Mouse (Mus musculus) ES-Bruce4 (cell line): Measurements from ENCODE around the gene Ttbk2. TPM values are rescaled to one million over a fixed set of nuclear protein-coding genes. Genes with fewer than 3 reads are reported as not detected.
A peak's percentile ranks its signal among the peaks of the same experiment; 100 is the strongest.

Experiments used
- H3K27ac ChIP-seq: 2 replicates; pipeline ENCODE4 v1.5.1; 2012; ENCODE audit warnings: low read length, inconsistent platforms; ENCODE audit not compliant: insufficient read depth
- H3K27me3 ChIP-seq: 2 replicates; pipeline ENCODE4 v1.6.1; 2012; ENCODE audit warnings: mild to moderate bottlenecking, low read length, inconsistent platforms; ENCODE audit not compliant: control insufficient read depth, poor library complexity, insufficient read depth, severe bottlenecking
- H3K36me3 ChIP-seq: 2 replicates; pipeline ENCODE4 v1.6.1; 2012; ENCODE audit warnings: inconsistent platforms, mild to moderate bottlenecking, low read length, moderate library complexity; ENCODE audit not compliant: control insufficient read depth, poor library complexity, insufficient read depth, severe bottlenecking
- H3K4me1 ChIP-seq: one replicate; pipeline ENCODE4 v1.8.1; 2011; ENCODE audit warnings: low read length; ENCODE audit not compliant: control insufficient read depth, insufficient read depth
- H3K4me3 ChIP-seq: 2 replicates; pipeline ENCODE4 v1.5.1; 2011; ENCODE audit warnings: low read depth, mild to moderate bottlenecking, low read length
- H3K9ac ChIP-seq: 2 replicates; pipeline ENCODE4 v1.6.1; 2012; ENCODE audit warnings: low read depth, mild to moderate bottlenecking, inconsistent platforms; ENCODE audit not compliant: poor library complexity, severe bottlenecking
- H3K9me3 ChIP-seq: replicated peaks from 2 replicates; pipeline ENCODE4 v1.6.1; 2012; ENCODE audit warnings: mild to moderate bottlenecking, low read length, inconsistent platforms; ENCODE audit not compliant: control insufficient read depth, poor library complexity, insufficient read depth, severe bottlenecking
- CTCF ChIP-seq: IDR thresholded peaks from one replicate; pipeline ENCODE4 v1.8.1; 2011; ENCODE audit warnings: low read depth, low read length
- EP300 ChIP-seq: IDR thresholded peaks from 2 replicates; pipeline ENCODE4 v1.6.1; 2011; ENCODE audit warnings: low read depth, low read length; ENCODE audit not compliant: insufficient read depth
- POLR2A ChIP-seq: IDR thresholded peaks from one replicate; pipeline ENCODE4 v1.8.1; 2011; ENCODE audit warnings: low read length; ENCODE audit not compliant: insufficient read depth
- polyA plus RNA-seq: library from polyadenylated mRNA; stranded (reverse); fragments of >200 nt; gene quantifications from 2 replicates; pipeline ENCODE4 v1.2.4, GENCODE M21; 2011; ENCODE audit warnings: low read depth; ENCODE audit not compliant: missing spikeins, insufficient read depth, insufficient read length

The Ttbk2 gene
- polyA plus RNA-seq, 1 experiment: 13.0 TPM

DNA sequence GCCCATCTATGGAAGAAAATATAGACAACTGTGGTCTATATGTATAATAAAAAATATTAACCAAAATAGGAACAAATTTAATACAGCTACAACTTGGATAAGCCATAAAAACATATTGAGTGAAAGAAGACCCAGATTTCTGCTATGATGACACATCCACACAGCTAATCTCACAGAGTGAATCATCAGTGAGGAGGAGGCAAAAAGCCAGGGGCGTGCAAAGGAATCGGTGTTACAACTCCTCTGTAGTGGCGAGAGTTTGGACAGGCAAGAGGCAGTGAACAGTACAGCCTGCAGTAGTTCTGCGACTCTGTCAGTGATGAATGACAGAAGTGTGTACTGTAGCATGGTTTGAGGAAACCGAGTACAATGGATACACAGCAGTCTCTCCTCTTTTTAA, 16.9 kb upstream of the Ttbk2 start:
- TF ChIP-seq CTCF (no peak), EP300 (no peak), POLR2A (no peak)
- Histone ChIP-seq H3K4me1 (no peaks in the 10 kb centered on the region), H3K36me3 (peaks cover 4% of the 10 kb centered on the region), H3K9ac (no peak overlapping the region), H3K27me3 (no peaks in the 10 kb centered on the region), H3K4me3 (no peak overlapping the region), H3K9me3 (0 out of 2 replicates have a peak, but pooled peaks cover 2% of the 10 kb centered on the region), H3K27ac (no peak overlapping the region)

DNA sequence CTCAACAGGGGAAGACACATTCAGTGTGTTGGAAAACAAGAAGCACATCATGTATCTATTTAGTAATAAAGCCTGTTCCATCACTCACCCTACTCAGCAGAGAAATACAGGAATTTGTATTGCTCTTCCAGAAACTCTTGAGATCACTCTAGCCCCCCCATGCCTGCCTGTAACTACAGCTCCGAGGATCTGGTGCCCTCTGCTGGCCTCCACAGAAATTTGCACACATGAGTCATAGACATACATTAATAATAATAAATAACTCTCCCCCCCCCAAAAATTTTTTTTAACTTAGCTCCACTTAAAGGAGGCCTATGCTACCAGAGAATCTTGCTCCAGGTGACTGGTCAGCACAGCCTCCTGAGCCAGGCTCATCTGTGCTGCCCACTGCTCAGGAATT, 16.2 kb upstream of the Ttbk2 start:
- H3K27me3 ChIP-seq: no peaks in the 10 kb centered on the region
- TF ChIP-seq POLR2A (no peak), CTCF (peak; percentile 61)
- 0 out of 2 replicates have a peak, but pooled peaks cover 2% of the 10 kb centered on the region for H3K9me3 ChIP-seq
- no peak overlapping the region for H3K9ac ChIP-seq
- no peaks in the 10 kb centered on the region for H3K4me1 ChIP-seq
- no peak overlapping the region for H3K4me3 ChIP-seq
- H3K36me3 ChIP-seq: peaks cover 4% of the 10 kb centered on the region
- H3K27ac ChIP-seq: no peak overlapping the region

DNA sequence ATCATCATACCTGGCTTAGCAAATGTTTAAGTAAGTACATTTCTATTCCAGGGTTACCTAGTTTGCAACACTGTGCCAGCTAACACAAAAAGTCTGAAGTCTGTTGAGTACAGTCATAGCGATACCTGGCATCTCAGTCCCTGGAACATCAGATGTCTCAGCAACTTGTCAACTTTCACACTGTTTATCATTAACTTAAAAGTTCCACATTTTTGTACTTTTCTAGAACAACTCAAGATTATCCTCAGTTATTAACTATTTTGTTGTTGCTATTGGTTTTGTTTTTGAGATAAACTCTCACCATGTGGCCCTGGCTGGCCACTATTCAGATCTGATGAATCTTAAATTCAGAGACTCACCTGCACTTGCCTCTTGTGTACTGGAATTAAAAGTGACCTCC, 13.0 kb upstream of the Ttbk2 start:
- Histone ChIP-seq H3K4me1 (no peaks in the 10 kb centered on the region), H3K4me3 (no peak overlapping the region), H3K9me3 (0 out of 2 replicates have a peak, but pooled peaks cover 2% of the 10 kb centered on the region), H3K27ac (no peak overlapping the region), H3K27me3 (no peaks in the 10 kb centered on the region), H3K9ac (no peak overlapping the region), H3K36me3 (peaks cover 4% of the 10 kb centered on the region)
- TF ChIP-seq CTCF (no peak), EP300 (no peak), POLR2A (no peak)

DNA sequence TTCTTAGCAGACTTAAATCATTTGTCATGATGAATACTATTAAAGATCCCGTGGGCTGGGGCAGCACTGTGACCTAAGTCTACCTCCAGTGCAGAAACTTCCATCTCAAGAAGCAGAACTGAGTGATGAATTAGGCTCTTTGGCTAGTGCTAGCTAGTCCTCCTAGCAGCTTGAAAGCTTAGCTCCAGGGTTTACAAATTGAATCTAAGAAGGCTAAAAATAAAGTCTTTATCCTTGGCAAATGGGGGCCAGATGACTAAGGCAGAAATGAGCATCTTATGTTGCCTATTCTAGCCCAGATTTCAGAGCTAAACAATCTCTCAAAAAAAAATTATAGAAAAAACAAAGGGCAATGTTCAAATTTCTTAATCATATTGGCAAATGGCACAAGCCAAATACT, 10.3 kb upstream of the Ttbk2 start:
- Histone ChIP-seq H3K4me3 (no peak overlapping the region), H3K27me3 (no peaks in the 10 kb centered on the region), H3K4me1 (no peaks in the 10 kb centered on the region), H3K27ac (no peak overlapping the region), H3K9ac (no peak overlapping the region), H3K36me3 (peaks cover 4% of the 10 kb centered on the region), H3K9me3 (0 out of 2 replicates have a peak, but pooled peaks cover 2% of the 10 kb centered on the region)
- TF ChIP-seq POLR2A: no peak
- TF ChIP-seq CTCF: no peak
- TF ChIP-seq EP300: no peak

DNA sequence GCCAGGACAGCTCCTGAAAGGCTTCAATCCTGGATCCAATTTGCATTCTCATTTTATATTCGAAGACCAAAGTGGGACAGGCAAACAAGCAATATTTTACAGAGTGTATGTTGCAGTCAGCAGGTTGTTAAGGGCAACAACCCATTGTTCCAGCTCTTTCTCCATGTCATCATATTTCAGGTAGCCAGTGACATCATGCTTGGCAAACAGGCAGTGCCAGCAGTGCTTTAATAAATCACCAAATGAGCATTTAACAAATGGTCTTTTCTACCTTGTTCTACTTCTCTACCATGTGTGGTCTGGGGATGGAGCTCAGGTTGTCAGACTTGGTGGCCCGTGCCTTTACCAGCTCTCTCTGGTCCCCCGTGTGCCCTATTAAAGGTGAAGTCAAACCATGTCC, 7.7 kb upstream of the Ttbk2 start:
- Histone ChIP-seq H3K9me3 (no peaks in the 10 kb centered on the region), H3K4me1 (no peaks in the 10 kb centered on the region), H3K36me3 (peaks cover 2% of the 10 kb centered on the region; the same call in 1 of the 2 replicates), H3K27ac (no peak overlapping the region), H3K4me3 (no peak overlapping the region), H3K9ac (no peak overlapping the region), H3K27me3 (no peaks in the 10 kb centered on the region)
- TF ChIP-seq POLR2A (no peak), CTCF (no peak), EP300 (no peak)

DNA sequence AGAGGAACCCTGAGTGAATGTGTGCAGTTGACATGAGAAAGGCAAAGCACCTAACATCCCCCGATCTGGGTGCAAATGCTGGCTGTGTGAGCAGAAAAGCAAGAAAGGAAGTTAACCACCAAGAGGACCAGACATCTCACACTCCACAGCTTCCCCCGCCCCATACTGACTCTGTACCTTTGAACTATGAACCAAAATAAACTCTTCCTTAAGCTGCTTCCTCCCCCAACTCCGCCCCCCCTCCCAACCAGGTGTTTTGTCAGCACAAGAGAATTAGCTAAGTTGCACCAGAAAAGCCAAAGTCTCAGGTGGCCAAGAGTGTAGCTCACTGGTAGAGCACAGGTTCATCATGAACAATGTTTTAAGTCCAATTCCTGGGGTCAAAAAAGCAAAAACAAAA, 2.7 kb upstream of the Ttbk2 start:
- Histone ChIP-seq H3K4me3 (no peak overlapping the region), H3K27ac (no peak overlapping the region), H3K9me3 (no peaks in the 10 kb centered on the region), H3K27me3 (no peaks in the 10 kb centered on the region), H3K9ac (no peak overlapping the region), H3K36me3 (no peaks in the 10 kb centered on the region), H3K4me1 (no peaks in the 10 kb centered on the region)
- TF ChIP-seq CTCF: no peak
- TF ChIP-seq EP300: no peak
- no peak for TF ChIP-seq POLR2A
